Mouse (Mus musculus) cerebral cortex, adult 2 months (tissue): ENCODE data around the gene Tubb2b.

ENCODE experiments used
- WGBS: fragments of 180-500 bp; shearing (Covaris S2); methylation state at CpG from one replicate; pipeline ENCODE4 v1.1.7; 2018; 5-methylcytosine and 5-hydroxymethylcytosine counted together

Tubb2b gene

DNA sequence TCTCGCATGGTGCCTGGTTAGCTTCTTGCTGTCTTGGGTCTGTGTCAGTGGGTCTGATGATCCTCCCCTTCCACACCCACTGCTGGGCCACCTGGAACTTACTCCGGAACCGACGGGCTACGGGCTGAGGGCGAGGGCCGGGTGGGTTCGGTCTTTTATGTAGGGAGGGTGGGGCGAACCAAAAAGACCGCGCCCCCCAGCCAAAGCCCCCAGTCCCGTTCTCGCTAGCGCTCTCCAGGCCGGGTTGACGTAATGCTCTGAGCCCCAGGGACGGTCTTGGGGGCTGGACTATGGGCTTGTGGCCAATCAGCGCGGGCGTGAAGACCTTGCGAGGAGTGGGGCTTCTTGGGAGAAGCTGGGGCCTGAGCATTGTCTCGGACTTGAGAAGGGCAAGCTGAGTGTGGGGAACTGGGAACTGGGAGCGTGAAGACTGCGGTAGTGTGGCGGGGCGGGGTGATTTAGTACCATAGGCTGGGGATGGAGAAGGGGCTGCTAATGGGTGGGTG is at the start of gene Tubb2b:
Tubb2b (minus strand) TSS at position 241 of the 506 bp plus-strand sequence.
- WGBS, result under 1% methylated on average over 26 of the region's 26 CpGs

DNA sequence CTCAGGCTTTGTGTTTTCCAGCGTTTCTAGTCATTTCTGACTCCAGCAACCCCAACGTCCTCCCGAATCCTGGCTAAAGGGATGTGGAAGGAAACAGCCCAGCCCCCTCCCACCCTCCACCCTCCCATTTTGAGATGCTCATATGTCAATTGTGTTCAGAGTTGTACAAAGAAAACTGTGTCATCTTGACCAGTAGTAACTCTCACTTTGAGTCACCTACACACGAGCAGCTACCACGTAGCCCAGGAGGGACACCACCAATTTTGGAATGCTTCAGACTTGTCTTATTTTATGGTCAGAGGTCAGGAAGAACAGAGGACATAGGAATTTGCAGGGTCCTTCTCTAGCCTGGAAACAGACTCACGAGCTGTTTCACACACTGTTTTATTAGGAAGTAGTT is 43.8 kb upstream of the Tubb2b start:
- WGBS, result 82% methylated on average over 6 of the region's 6 CpGs

DNA sequence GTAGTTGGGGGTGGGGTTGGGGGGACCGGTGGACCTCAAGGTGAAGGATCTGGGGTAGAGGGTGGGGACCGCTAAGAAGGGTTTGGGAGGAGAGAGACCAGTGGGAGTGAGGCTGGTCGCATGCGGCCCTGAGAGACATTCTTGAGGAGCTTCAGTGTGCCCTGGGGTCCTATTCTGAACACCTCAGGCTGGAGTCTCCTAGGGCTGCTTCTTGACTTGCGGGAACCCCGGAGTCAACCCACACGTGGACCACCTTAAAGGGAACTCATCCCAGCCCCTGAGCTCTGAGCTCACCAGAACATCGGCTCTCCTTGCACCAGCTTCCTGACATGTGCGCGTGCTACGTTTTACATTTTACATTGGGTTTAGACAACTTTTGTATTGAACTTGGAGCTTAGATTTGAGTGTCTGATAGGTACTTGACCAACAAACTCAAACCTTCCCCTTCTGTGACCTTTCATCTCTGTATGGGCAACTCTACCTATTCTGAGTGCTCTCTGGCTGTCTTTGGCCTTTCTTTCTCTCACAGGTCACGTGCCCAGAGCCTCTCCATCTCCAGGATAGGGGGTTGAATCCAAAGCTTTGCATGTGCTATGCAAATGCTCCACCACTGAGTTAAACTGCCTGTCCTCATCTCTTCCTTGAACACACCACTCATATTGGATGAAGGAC is 33.2 kb upstream of the Tubb2b start:
- WGBS, result 17% methylated on average over 12 of the region's 12 CpGs

DNA sequence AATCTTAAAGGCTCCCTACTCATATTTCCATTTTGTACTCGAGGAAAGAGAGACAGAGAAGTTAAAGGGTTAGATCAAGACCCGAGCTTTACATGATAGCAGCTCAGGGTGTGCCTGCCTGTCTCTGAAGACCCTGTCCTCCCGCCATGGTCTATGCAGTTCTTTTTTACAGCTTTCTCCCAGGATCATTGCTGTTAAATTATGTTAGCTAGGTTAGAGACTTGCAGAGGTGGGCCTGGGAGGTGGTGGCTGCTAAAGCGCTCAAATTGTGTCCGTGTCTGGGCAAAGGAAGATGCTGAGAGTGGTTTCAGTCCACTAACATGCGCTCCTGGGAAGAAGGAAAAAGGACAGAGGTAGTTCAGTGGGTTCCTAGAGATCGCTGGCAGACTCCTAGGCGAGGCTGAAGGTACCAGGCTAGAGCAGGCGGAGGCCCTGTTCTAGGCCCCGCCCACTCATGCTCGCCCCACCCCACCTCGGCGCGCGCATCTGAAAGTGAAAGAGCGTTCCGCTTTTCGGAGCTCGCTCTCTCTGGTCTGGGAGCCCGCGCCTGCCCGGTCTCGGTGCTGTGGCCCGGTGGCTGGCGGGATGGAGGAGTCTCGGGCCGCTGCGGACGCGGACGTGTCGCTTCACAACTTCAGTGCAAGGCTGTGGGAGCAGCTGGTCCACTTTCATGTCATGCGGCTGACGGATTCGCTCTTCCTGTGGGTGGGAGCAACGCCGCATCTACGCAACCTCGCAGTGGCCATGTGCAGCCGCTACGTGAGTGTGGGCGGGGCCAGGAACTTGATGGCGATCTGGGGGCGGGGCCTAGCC is 32.4 kb upstream of the Tubb2b start, which contains the start of gene Psmg4:
Psmg4 (plus strand) TSS at position 474 of the 813 bp plus-strand sequence.
- WGBS, result 3% methylated on average over 44 of the region's 44 CpGs

DNA sequence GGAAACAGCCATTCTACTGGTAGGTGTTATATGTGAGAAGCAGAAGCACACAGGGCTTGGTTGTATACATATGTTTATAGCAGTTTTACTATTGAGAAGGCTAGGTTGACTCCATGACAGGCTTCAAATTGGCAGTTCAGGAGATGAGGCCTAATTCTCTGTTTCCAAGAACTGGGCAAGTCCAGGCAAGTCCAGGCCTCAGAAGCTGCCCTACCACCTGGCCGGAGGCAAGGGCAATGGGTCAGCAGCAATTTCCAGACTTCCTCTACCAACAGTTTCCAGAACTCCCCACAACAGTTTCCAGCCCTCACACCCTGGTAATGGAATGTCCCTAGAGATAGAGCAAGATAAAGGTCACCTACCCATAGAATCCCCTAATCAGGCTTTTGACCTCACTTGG is 29.7 kb upstream of the Tubb2b start:
- WGBS, result 94% methylated on average over 1 of the region's 1 CpGs

DNA sequence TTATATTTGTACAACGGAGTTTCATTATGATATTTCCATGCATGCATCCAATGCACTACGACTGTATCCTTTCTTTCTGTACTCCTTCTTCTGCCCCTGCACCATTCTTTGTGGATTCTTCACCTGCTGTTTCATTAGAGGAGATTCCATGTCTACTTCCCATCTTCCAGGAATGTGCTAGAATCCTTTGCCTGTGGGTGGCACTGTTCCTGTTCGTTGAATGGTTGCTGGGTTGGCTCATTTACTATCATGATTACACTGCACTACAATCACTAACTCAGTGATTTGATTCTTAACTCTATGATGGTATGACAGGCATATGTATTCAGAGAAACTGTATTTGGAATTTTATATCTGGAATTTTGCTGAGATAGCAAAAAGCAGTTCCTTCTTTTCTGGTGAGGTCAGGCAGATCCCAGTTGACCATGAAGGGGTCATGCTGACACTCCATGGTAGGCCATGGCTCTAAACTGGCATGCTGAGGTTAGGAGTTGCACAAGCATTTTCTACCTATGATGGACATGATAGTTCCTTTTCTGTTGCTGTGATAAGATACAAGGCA is 27.4 kb upstream of the Tubb2b start:
- WGBS, result 70% methylated on average over 3 of the region's 3 CpGs

DNA sequence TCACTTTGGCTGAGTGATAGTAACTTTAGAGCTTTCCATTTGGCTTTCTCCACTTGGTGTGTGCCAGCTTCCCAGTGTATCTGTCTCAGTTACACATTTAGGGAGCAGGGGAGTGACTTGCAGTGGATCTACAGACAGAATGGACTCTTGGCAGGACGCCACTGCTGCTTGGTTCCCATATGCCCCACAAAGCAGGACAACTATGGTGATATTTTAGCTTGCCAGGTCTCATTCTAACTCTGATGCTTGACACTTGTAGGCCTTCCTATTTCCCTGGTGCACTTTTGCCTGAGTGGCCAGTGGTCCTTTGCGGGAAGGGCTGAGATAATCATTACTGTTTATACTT is 26.5 kb upstream of the Tubb2b start:
- 45% methylated on average over 2 of the region's 2 CpGs for WGBS

DNA sequence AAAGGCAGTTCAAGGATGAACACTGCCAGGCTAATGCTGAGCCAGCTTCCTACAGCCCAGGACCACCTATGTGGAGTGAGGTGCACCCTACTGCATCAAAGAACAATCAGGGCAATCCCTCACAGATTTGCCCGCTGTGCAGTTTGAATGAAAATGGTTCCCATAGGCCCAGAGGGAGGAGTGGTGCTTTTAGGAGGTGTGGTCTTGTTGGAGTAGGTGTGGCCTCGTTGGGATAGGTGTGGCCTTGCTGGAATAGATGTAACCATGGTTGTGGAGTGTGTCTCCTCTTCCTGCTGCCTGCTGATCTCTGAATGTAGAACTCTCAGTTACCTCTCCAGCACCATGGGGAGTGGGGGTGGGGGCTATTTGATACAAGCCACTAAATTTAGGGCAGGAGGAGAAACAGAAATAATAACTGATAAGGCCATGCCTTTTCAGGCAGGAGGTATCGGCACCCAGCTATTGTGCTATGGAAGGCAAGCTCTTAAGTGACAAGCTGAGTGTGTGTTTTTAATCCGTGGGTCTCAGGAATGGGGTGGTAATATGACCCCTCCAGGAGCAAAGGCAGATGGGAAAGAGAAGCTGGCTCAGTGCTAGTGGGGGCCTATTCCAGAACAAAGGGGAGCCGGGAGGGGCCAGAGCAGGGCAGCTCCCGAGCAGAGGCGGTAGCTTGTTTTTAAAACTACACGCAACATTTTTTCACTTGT is 26.0 kb upstream of the Tubb2b start:
- WGBS, result 51% methylated on average over 8 of the region's 8 CpGs

DNA sequence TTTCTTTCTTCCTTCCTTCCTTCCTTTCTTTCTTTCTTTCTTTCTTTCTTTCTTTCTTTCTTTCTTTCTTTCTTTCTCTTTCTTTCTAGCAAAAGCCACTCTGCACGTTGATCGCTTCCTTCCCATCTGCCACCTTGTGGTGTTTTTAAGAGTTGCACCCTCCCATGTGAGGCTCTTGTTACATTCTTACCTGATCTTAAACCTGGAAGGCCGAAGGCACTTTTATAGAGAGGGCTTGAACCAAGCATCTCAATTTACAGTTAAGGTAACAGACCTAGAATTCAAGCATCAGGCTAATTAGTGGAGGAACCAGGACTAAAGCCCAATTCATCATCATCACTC is 24.6 kb upstream of the Tubb2b start:
- 22% methylated on average over 3 of the region's 3 CpGs for WGBS

DNA sequence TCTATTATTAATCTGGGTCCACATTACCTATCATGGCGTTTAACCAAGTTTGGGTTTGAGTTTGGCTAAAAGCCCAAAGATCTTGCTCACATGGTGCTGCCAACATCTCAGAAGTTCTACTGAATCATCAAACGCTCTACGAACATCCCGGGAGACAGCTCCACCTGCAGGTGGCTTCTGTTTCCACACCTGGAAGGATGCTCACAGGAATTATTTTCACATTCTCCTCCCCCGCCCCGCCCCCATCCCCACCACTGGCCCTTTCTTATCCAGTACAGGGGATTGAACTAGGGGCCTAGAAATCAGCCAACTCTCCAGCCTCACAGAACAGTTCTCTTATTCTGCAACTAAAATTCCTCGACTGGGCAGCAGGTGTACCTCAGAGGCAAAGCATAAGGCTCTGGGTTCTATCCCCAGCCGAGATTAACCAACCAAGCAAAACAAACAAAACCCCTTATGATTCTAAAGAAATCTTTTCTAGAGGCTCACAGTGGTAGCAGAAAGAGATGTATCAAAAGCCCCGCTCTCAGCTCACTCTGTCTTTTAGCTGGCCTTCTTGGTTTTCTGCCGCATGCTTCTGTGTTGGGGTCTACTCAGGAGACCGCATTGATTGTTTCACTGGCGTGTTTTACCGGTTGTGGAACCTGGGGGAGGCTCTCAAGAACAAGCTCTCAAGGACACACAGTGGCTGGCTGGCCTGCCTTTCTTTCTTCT is 24.1 kb upstream of the Tubb2b start:
- 11% methylated on average over 13 of the region's 13 CpGs for WGBS

DNA sequence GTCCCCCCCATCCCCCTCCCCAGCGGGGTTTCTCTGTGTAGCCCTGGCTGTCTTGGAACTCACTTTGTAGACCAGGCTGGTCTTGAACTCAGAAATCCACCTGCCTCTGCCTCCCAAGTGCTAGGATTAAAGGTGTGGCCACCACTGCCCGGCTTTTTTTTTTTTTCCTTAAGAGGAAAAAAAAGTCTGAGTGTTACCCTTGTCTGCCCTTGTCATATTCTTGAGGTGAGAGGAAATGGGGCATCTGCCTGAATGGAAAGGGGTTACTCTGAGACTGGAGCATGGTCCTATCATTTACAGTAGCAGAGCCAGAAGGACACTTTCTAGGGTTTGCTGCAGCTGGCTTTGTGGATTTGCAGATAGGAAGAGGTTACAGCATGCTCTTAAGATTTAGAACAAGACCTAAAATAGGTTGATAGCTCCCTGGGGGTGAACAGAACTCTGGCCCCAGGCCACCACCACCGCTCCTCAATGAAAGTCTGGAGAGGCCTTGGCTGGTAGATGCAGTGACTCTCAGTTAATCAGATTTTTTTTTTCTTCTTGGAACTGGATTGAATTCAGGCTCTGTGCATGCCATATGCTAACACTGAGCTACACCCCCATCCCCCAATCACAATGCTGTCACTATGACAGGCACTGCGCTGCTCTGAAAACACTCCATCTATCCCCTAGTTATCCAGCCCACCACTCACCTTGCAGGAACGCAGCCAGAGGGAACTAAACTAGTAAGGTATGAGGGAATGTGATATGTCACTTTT is 23.2 kb upstream of the Tubb2b start:
- 47% methylated on average over 5 of the region's 5 CpGs for WGBS

DNA sequence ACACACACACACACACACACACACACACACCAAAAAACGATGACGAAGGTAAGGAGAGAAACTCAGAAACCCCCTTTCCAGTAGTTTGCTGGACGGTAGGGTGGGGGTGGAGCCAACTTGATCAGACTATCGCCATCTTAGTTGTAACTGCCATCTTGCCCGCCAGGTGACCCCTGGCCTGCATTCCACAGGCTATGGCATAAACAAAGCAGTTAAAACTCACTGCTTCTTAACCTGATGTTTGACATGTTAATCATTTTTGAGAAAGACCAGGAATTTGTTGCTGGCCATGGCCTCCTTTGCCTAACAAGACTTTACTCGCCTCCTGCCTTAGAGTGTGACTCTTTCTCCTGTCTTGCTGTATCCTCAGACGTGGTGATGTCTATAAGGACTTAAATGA is 22.4 kb upstream of the Tubb2b start:
- WGBS, result 90% methylated on average over 7 of the region's 7 CpGs

DNA sequence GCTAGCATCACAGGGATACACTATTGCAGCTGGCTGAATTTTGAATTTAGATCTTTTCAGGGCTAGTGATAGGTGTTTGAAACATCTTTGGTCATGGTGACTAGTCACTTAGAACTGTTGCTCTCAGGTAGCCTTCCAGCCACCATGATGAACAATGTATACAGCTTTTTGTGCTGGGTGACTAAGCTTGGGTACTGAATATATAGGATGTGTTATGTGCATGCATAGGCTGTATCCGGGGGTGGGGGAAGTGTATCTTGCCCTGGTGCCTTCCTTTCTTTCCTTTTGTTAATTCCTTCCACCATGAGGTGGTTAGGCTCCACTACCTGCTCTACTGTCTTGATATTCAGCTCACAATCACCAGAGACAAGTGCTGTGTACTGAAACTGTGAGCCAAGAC is 21.2 kb upstream of the Tubb2b start:
- WGBS, result 65% methylated on average over 1 of the region's 1 CpGs

DNA sequence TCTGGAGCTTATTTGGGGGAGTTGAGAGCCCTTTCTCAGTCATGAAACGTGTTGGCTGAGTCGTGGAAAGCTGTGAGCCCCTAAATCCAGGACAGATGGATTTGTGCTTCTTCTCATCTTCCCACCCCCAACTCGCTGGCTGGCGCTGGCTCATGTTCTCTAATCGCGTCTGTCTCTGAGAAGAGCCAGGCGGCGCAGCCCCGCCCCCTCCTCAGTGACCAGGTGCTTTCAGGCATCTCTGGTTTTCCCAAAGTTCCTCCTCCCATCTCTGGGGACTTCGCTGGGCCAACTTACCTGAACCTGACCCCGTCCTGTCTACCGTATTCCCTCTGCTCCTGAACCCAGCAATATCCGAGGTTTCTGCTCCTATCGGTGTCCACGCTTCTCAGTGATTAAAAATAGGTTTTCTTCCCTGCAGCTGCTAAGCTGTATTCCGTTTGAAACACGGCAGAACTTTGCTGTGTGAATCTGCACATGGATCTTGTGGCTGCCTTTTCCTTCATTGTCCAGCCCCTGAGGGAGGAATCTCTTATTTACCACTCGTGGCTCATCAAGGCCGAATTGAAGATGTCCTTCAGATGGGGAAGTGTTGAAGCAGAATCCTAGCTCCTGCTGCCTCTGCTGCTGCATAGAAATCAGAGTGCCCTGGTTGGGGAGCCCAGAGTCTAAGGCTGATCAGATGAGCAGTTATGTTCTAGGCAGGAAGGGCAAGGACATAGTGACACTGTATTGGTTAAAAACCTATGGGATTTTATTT is 20.2 kb upstream of the Tubb2b start:
- 20% methylated on average over 19 of the region's 19 CpGs for WGBS

DNA sequence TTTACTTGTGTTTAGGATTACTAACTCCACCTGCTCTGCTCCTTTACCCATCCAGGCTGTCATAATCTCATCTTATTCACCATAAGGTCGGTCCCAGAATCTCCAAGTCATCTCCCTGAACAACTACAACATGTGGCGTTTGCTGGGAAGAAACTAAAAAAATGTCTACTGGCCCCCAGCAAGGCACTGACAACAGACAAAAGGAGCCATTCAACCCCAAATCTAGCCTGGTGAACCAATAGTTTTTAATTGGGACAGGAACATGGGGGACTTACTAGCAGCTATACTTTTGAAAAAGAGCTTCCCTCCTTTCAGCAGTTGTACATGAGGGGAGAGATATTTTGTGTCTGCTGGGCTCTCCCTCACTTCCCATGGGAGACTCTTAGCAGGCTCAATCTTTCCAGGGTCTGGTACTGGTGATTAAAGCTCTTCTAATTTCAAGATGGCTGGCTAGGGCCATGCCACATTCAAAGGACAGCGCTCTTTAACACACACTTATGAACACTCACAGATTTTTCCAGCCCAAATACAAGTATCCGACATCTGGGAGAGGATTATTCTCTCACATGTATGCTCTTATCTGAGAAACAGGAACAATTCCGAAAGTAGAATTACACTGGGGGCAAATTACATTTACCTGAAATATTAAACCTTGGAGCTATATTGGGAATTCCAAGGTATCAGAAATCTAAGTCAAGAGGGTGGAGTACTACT is 19.4 kb upstream of the Tubb2b start:
- 56% methylated on average over 5 of the region's 5 CpGs for WGBS

DNA sequence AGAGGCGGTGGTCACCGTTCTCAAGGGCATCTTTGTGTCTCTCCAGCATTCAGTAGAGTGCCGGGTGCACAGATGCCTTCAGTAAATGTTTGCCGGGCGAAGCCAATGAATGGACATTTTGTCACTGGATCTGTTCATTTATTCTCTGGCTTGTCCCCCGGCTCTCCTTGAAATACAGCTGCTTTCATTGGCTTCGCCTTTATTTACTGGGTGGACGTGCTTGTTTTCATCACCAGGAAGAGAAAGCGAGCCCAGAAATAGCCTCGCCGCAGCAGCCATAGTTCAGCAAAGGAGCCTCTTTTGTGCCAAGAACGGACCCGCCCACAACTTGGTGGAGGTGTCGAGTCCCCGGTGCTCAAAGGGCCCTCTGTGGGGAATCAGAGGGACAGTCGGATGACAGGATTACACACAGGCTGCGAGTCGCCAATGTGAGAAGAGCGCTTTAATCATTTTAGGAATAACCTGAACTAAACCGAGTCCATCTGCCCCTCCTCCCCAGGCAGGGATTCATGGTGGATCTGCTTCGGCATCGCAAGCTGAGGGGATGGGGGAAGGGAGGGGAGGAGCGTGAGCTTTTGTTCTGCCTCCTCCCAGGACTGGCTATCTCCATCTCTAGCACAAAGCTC is 18.6 kb upstream of the Tubb2b start:
- WGBS, result 3% methylated on average over 23 of the region's 23 CpGs

DNA sequence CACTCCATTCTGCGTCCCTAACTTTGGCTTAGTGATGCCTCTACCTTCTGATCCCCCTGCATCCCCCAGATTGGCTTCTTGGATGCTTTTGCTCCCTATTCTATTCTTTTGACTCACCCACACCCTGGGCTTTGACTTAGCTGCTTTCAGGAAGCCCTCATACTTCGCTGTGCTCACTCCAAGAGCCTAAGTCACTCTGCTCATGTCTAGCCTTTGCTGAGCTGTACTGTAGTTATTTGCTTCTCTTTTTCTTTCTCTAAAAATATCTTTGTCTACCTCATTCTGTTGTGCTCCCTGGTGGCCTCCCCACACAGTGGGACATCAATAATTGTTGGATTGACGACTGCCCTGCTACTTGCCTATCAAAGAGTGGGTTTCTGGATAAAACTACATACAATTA is 17.9 kb upstream of the Tubb2b start:
- 63% methylated on average over 3 of the region's 3 CpGs for WGBS

DNA sequence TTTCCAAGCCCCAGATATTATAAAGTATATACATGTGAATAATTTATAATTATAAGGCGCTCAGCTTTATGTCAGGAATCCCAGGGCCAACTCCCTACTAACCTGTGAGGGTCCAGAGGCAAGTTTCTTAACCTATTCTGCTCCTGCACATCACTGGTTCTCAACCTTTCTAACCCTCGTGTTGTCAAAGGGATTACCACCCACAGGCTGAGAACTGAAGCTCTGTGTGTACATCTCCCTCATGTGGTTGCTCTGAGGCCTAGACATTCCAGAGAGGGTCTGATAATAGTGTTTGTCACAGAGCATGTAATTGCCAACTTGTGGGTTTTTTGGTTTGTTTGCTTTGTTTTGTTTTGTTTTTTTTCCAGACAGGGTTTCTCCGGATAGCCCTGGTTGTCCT is 16.6 kb upstream of the Tubb2b start:
- 68% methylated on average over 3 of the region's 3 CpGs for WGBS

DNA sequence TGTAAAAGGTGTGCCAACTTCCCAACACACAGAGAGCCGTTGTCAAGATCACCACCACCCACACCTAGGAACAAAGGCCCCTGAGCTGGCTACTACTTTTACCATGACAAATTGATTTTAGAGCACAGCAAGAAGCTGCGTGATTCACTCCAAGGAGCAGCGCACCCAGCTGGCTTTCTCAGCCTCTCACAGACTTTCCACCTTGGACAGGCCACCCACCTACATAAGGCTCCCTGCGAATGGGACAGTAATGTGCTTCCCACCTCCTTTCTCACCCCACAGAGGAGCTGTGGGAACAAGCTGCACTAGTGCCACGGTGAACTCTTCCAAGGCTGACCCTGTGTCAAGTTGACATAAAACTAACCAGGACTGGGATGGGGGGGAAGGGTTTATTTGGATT is 13.1 kb upstream of the Tubb2b start:
- WGBS, result 64% methylated on average over 5 of the region's 5 CpGs
